Comparison of ENCODE assay signal across 11 mouse cellular contexts in genomic region chr9:121383180-121383586, GRCm38 (mm10).
A peak's percentile ranks its signal among the peaks of the same experiment; 100 is the strongest.
DNase-seq lines count a peak whose midpoint lies in the region; ATAC-seq and TF ChIP-seq lines count a peak whose summit lies in the region.
"Had no signal": no experiment of that assay in that cellular context is flagged by ENCODE, and none has a peak within 500 bp of the region (broad histone marks: within the 10 kb centered on the region; RNA-seq: fewer than 3 reads in every experiment).

No protein-coding gene starts in this region.

- no peaks in the 10 kb centered on the region for H3K27me3 ChIP-seq in kidney, embryonic 15.5 days
- no peaks in the 10 kb centered on the region for H3K27me3 ChIP-seq in intestine, embryonic 15.5 days (replicated peaks)
- H3K27me3 ChIP-seq: liver, embryonic 13.5 days; Patski had no signal

- DNase-seq in kidney, adult 8-10 months: peak; percentile 82
- peak; percentile 96 for DNase-seq in cerebellum, adult 9-11 months
- DNase-seq in spleen, adult 18-20 months: no peak
- DNase-seq in urinary bladder, postnatal 25 days (ENCODE audit: low spot score): no peak
- DNase-seq: liver, embryonic 13.5 days had no signal

- no peak for TF ChIP-seq CTCF in olfactory bulb, adult 2 months (IDR thresholded peaks at IDR 0.05; ENCODE audit: insufficient read depth, low read depth, low read length)

- H3K36me3 ChIP-seq in kidney, embryonic 15.5 days: no peaks in the 10 kb centered on the region
- no peaks in the 10 kb centered on the region for H3K36me3 ChIP-seq in intestine, embryonic 15.5 days
- H3K36me3 ChIP-seq: liver, embryonic 13.5 days had no signal

- TF ChIP-seq POLR2A in olfactory bulb, adult 2 months (IDR thresholded peaks at IDR 0.05; ENCODE audit: insufficient read depth, low read depth, low read length): no peak

- no peak for ATAC-seq in kidney, embryonic 15.5 days (replicated peaks; ENCODE audit: low FRiP score)
- ATAC-seq in intestine, embryonic 15.5 days: peak; percentile 64
- ATAC-seq in monocyte, adult 5-6 weeks (replicated peaks; ENCODE audit: insufficient number of reproducible peaks, low FRiP score, low TSS enrichment, poor library complexity, severe bottlenecking): no peak
- ATAC-seq: Patski had no signal

- WGBS in kidney, embryonic 15.5 days: 90% methylated on average over 9 of the region's 9 CpGs
- WGBS in intestine, embryonic 15.5 days: 83% methylated on average over 9 of the region's 9 CpGs
- WGBS in olfactory bulb, adult 2 months: 71% methylated on average over 9 of the region's 9 CpGs

- H3K9ac ChIP-seq in kidney, embryonic 15.5 days: no peak overlapping the region
- H3K9ac ChIP-seq in intestine, embryonic 15.5 days: no peak overlapping the region
- H3K9ac ChIP-seq: liver, embryonic 13.5 days had no signal

- H3K4me2 ChIP-seq in kidney, embryonic 15.5 days: no peak overlapping the region
- H3K4me2 ChIP-seq in intestine, embryonic 15.5 days (replicated peaks): no peak overlapping the region
- H3K4me2 ChIP-seq: liver, embryonic 13.5 days had no signal

- no peak overlapping the region for H3K27ac ChIP-seq in kidney, embryonic 15.5 days
- no peak overlapping the region for H3K27ac ChIP-seq in intestine, embryonic 15.5 days
- H3K27ac ChIP-seq in olfactory bulb, adult 2 months (ENCODE audit: insufficient read depth, low read depth, low read length): peak overlapping the region; percentile 18
- H3K27ac ChIP-seq: liver, embryonic 13.5 days had no signal

- peaks cover 39% of the 10 kb centered on the region for H3K4me1 ChIP-seq in kidney, embryonic 15.5 days
- peaks cover 25% of the 10 kb centered on the region for H3K4me1 ChIP-seq in intestine, embryonic 15.5 days (replicated peaks)
- H3K4me1 ChIP-seq in olfactory bulb, adult 2 months (ENCODE audit: control insufficient read depth, insufficient read depth, low read length): peaks cover 33% of the 10 kb centered on the region

- H3K4me3 ChIP-seq in kidney, embryonic 15.5 days (replicated peaks): no peak overlapping the region
- no peak overlapping the region for H3K4me3 ChIP-seq in intestine, embryonic 15.5 days (replicated peaks)
- H3K4me3 ChIP-seq in olfactory bulb, adult 2 months (ENCODE audit: insufficient read depth, low read depth, low read length): no peak overlapping the region
- H3K4me3 ChIP-seq: erythroblast, embryonic 14.5 days; liver, embryonic 13.5 days had no signal

- H3K9me3 ChIP-seq in kidney, embryonic 15.5 days (replicated peaks): no peaks in the 10 kb centered on the region
- H3K9me3 ChIP-seq in intestine, embryonic 15.5 days: no peaks in the 10 kb centered on the region
- H3K9me3 ChIP-seq: liver, embryonic 13.5 days had no signal

Comparison
In these comparisons a context has a peak if more than half of its experiments do, and no peak if none do; other contexts are left out.
1. DNase-seq: peak in kidney, adult 8-10 months (2 of 2) and cerebellum, adult 9-11 months (single experiment); none in spleen, adult 18-20 months (0 of 2) and urinary bladder, postnatal 25 days (single experiment).